Mouse (Mus musculus) gastrocnemius, postnatal 36 days (tissue): ENCODE measurements around the gene Nosip. TPM values are rescaled to one million over a fixed set of nuclear protein-coding genes. Genes with fewer than 3 reads are reported as not detected.
"Not testable (repeated sequence)": the region's sequence is repeated elsewhere in the genome, so short reads cannot be mapped to it uniquely, and the experiment has no call there.

Experiments
- DNase-seq, 2 experiments: peaks; one replicate each; pipeline ENCODE4 v3.0.0; 2022
- intact Hi-C: fragments of 180-260 bp; cut with DNase I; formaldehyde crosslinking; loops from one replicate; pipeline ENCODE4 v1.15.1; 2025
- long read RNA-seq, 2 experiments: library from polyadenylated mRNA; stranded (forward); transcript quantifications; one replicate each; pipeline ENCODE4 v2.0.0; 2021
- total RNA-seq, 2 experiments: library from RNA; stranded (reverse); gene quantifications; 2 replicates each; pipeline ENCODE4 v1.2.3; 2021

Nosip gene
- total RNA-seq, result 10 to 100 TPM; 29.0 to 30.8 TPM
- long read RNA-seq, experiment 1, transcript Nosip-201 (9 exons, 1,814 nt), result major isoform, 15 of 26 reads
- long read RNA-seq, experiment 1, partial matches to known transcripts, result 2 of 26 reads
- long read RNA-seq, experiment 1, other reads (novel, unspliced or antisense), result 6 of 26 reads
- long read RNA-seq, experiment 2, transcript Nosip-201 (9 exons, 1,814 nt), result major isoform, 31 of 45 reads
- long read RNA-seq, experiment 2, partial matches to known transcripts, result 0 of 45 reads
- long read RNA-seq, experiment 2, other reads (novel, unspliced or antisense), result 11 of 45 reads

GRCm38 (mm10) chr7:45062239-45062835 is at the start of gene Nosip, which contains the start of gene Prrg2:
Gene Nosip, plus strand, starts transcription at chr7:45062429.
Gene Prrg2, minus strand, starts transcription at chr7:45062677.
- peak; percentile 92 for DNase-seq
- intact Hi-C loops, result no loop called here

GRCm38 (mm10) chr7:45012824-45013223 is 49.4 kb upstream of the Nosip start:
- no peak for DNase-seq
- intact Hi-C loops, result no loop called here

GRCm38 (mm10) chr7:45013366-45014095 is 48.7 kb upstream of the Nosip start:
- intact Hi-C loops, result loop anchor here (1.0 kb wide), 1 partner anchor 13 kb away; no protein-coding TSS in a partner anchor
- no peak for DNase-seq

GRCm38 (mm10) chr7:45014096-45014451 is 48.2 kb upstream of the Nosip start:
- intact Hi-C loops, result loop anchor here (1.0 kb wide), 1 partner anchor 14 kb away; no protein-coding TSS in a partner anchor
- DNase-seq, result no peak

GRCm38 (mm10) chr7:45015344-45015956 is 46.8 kb upstream of the Nosip start:
- intact Hi-C loops, result no loop called here

GRCm38 (mm10) chr7:45015957-45016612 is 46.1 kb upstream of the Nosip start, which contains the start of gene Scaf1:
Gene Scaf1, minus strand, starts transcription at chr7:45016363.
- intact Hi-C loops, result no loop called here
- peak; percentile 98 to 99 for DNase-seq

More at GRCm38 (mm10) chr7:45015344-45015956, 46.8 kb upstream of the Nosip start:
- DNase-seq, result no peak

GRCm38 (mm10) chr7:45016761-45017160 is 45.5 kb upstream of the Nosip start:
- DNase-seq, result no peak
- intact Hi-C loops, result no loop called here

GRCm38 (mm10) chr7:45017242-45018061 is 44.8 kb upstream of the Nosip start, which contains the start of gene Rras:
Gene Rras, plus strand, starts transcription at chr7:45017961.
- intact Hi-C loops, result loop anchor here (2.0 kb wide), 1 partner anchor 35 kb away; the partner anchor contains the start of gene Prr12

GRCm38 (mm10) chr7:45019031-45019571 is 43.1 kb upstream of the Nosip start:
- DNase-seq, result peak; percentile 72 to 74
- intact Hi-C loops, result loop anchor here (2.0 kb wide), 1 partner anchor 34 kb away; the partner anchor contains the start of gene Prr12

More at GRCm38 (mm10) chr7:45017242-45018061, 44.8 kb upstream of the Nosip start, which contains the start of gene Rras:
- peak; percentile 82 to 91 for DNase-seq

- DNase-seq, result no peak
- intact Hi-C loops, result no loop called here
Measured at GRCm38 (mm10) chr7:45020225-45020624, 42.0 kb upstream of the Nosip start.

GRCm38 (mm10) chr7:45023711-45024110 is 38.5 kb upstream of the Nosip start:
- DNase-seq, intact Hi-C loops: not testable (repeated sequence)

- no peak for DNase-seq
- intact Hi-C loops, result no loop called here
Measured at GRCm38 (mm10) chr7:45024281-45025248, 37.7 kb upstream of the Nosip start.

GRCm38 (mm10) chr7:45025601-45026220 is 36.5 kb upstream of the Nosip start:
- intact Hi-C loops, result no loop called here
- no peak for DNase-seq

- intact Hi-C loops, result no loop called here
- DNase-seq, result no peak
Measured at GRCm38 (mm10) chr7:45026256-45026655, 36.0 kb upstream of the Nosip start.

GRCm38 (mm10) chr7:45027761-45028160 is 34.5 kb upstream of the Nosip start:
- intact Hi-C loops, result no loop called here
- no peak for DNase-seq

- intact Hi-C loops, result no loop called here
- DNase-seq, result no peak
Measured at GRCm38 (mm10) chr7:45028351-45028750, 33.9 kb upstream of the Nosip start.

- DNase-seq, result no peak
- intact Hi-C loops, result no loop called here
Measured at GRCm38 (mm10) chr7:45029995-45030394, 32.2 kb upstream of the Nosip start.
